Mouse (Mus musculus) hindbrain, postnatal 0 days (tissue): ENCODE results near the gene Pea15a. TPM values are rescaled to one million over a fixed set of nuclear protein-coding genes. Genes with fewer than 3 reads are reported as not detected.
A peak's percentile ranks its signal among the peaks of the same experiment; 100 is the strongest.

Source experiments
- ATAC-seq: fragments of 200-750 bp; cut with Nextera tagmentation; 2 replicates; pipeline ENCODE4 v1.8.0; 2017; ENCODE audit warnings: mild to moderate bottlenecking, moderate TSS enrichment, moderate library complexity
- DNase-seq: peaks from one replicate; pipeline ENCODE4 v3.0.0-alpha.2; 2015; ENCODE audit warnings: low spot score
- H3K27ac ChIP-seq: fragments of 300-500 bp; sonication (generic); 2 replicates; pipeline ENCODE4 v1.5.1; 2014; ENCODE audit warnings: mild to moderate bottlenecking
- H3K27me3 ChIP-seq: fragments of 300-500 bp; sonication (generic); 2 replicates; pipeline ENCODE4 v1.6.1; 2014; ENCODE audit warnings: low read length, mixed read lengths; ENCODE audit not compliant: insufficient read depth
- H3K36me3 ChIP-seq: fragments of 300-500 bp; sonication (generic); 2 replicates; pipeline ENCODE4 v1.6.1; 2014; ENCODE audit warnings: low read length, mixed read lengths; ENCODE audit not compliant: insufficient read depth
- H3K4me1 ChIP-seq: fragments of 300-500 bp; sonication (generic); 2 replicates; pipeline ENCODE4 v1.6.1; 2014; ENCODE audit warnings: antibody characterized with exemption, low read length, mixed read lengths; ENCODE audit not compliant: insufficient read depth
- H3K4me2 ChIP-seq: fragments of 300-500 bp; sonication (generic); 2 replicates; pipeline ENCODE4 v1.6.1; 2014; ENCODE audit warnings: low read depth, mild to moderate bottlenecking, low read length, moderate library complexity, mixed read lengths
- H3K4me3 ChIP-seq: fragments of 300-500 bp; sonication (generic); 2 replicates; pipeline ENCODE4 v1.5.1; 2014; ENCODE audit warnings: low read length
- H3K9ac ChIP-seq: fragments of 300-500 bp; sonication (generic); replicated peaks from 2 replicates; pipeline ENCODE4 v1.6.1; 2014; ENCODE audit warnings: mild to moderate bottlenecking, low read length, moderate library complexity, mixed read lengths
- H3K9me3 ChIP-seq: fragments of 300-500 bp; sonication (generic); 2 replicates; pipeline ENCODE4 v1.6.1; 2016; ENCODE audit warnings: low read length, mixed read lengths
- CTCF ChIP-seq: IDR thresholded peaks from 2 replicates; pipeline ENCODE4 v1.5.1; 2016; ENCODE audit warnings: antibody characterized with exemption, control low read depth, low read depth
- WGBS: fragments of 180-500 bp; shearing (Covaris S2); extraction: QIAGEN DNeasy Blood & Tissue Kit; methylation state at CpG from one replicate; pipeline ENCODE4 v1.1.7; 2014; 5-methylcytosine and 5-hydroxymethylcytosine counted together
- polyA plus RNA-seq: library from polyadenylated mRNA; unstranded; fragments of >200 nt; fragmentation: Nextera tagmentation; extraction: Ambion mirVana; gene quantifications from 2 replicates; pipeline ENCODE4 v1.2.1, GENCODE M21; 2015
- total RNA-seq: library from RNA; depleted of rRNA; stranded (reverse); fragments of >200 nt; gene quantifications from 2 replicates; pipeline ENCODE4 v1.2.3, GENCODE M21; 2014

Gene Pea15a
- total and polyA plus RNA-seq, 2 experiments from 2014 or later = 309 to 503 TPM

DNA sequence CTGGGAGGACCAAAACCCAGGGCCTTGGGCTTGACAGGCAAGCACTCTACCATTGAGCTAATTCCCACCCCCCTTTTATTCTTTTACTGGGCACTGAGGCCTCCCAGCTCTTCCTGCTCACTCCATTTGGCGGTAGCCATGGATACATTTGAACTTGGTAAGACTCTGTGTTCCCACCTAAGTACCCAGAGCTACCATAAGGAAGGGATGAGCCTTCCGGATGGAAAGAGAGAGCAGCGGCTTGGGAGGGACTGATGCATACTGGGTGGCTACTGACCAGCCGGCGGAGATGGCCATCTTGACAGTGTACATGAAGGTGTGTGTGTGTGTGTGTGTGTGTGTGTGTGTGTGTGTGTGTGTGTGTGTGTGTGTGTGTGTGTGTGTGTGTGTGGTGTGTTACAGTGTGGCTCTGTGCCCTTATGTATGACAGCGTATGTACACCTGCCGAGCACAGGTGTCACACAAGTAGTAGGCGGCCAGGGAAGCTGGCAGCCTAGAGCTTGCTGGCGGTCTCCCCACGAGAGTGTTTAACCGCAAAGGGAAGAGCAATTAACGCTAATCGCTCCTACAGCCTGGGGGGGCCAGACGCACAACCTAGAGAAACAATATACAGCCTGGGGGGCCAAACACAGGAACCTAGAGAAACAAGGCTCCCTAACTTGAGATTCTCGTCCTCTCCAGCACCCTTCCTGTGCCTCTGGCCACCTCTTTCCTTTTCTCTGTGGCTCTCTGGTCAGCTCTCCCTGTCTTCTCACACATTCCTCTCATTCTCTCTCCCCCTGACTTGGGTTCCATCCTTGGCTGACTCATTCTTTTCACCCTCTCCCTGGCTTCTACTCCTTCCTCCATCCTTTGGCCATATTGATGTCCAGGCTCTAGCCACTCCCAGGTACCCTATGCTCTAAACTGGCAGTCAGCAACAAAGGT lies 1.5 kb downstream of the Pea15a start:
- Histone ChIP-seq H3K27ac (peak overlapping the region; percentile 98), H3K4me1 (peaks cover 59% of the 10 kb centered on the region), H3K9me3 (no peaks in the 10 kb centered on the region), H3K36me3 (peaks cover 3% of the 10 kb centered on the region; the same call in 1 of the 2 replicates), H3K9ac (peak overlapping the region; percentile 95), H3K4me2 (peak overlapping the region; percentile 95), H3K4me3 (peak overlapping the region; percentile 77), H3K27me3 (no peaks in the 10 kb centered on the region)
- DNase-seq = peak; percentile 65
- WGBS = 11% methylated on average over 15 of the region's 15 CpGs
- peak; percentile 1; the same call in 1 of the 2 replicates for ATAC-seq
- TF ChIP-seq CTCF = no peak

DNA sequence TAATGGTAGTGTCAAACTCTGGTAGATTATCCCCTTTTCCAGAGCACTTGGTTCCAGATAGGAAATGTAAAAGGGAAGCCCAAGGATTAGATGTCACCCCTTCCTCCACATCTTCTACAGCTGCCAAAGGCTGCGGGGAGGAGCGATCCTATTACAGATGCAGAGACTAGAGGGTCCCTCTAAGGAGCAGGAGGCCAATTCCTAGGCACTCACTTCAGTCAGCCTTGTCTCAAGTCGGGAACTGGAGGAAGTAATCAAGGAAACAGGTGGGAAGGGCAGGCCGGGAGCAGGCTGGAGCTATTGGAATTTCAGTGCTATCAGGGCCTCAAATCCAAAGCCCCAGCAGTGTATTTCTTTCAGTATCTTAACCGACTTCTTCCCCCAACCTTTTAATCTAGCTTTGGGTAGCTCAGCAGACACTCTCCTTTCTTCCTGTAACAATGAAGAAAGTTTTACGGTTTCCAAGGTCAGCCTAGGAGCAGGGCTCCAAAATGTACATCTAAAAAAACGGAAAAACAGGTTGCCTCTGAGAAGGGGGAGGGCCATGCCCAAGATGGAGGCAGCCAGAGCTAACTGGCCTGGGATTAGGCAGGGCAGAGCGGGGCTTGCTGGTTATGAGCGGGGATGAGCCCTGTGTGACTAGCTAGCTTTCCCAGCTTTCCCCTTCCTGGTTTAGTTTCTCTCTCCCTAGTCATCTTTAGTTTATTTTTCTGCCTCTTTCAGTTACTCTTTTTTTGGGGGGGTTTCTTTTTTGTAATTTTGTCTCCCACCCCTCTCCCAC lies 2.4 kb downstream of the Pea15a start:
- Histone ChIP-seq H3K4me2 (peak overlapping the region; percentile 95), H3K9ac (peak overlapping the region; percentile 95), H3K9me3 (no peaks in the 10 kb centered on the region), H3K27ac (peak overlapping the region; percentile 98), H3K4me1 (peaks cover 62% of the 10 kb centered on the region), H3K36me3 (peaks cover 11% of the 10 kb centered on the region), H3K4me3 (peak overlapping the region; percentile 77), H3K27me3 (no peaks in the 10 kb centered on the region)
- DNase-seq = peak; percentile 29
- WGBS = 9% methylated on average over 9 of the region's 9 CpGs
- TF ChIP-seq CTCF = no peak
- ATAC-seq = no peak

DNA sequence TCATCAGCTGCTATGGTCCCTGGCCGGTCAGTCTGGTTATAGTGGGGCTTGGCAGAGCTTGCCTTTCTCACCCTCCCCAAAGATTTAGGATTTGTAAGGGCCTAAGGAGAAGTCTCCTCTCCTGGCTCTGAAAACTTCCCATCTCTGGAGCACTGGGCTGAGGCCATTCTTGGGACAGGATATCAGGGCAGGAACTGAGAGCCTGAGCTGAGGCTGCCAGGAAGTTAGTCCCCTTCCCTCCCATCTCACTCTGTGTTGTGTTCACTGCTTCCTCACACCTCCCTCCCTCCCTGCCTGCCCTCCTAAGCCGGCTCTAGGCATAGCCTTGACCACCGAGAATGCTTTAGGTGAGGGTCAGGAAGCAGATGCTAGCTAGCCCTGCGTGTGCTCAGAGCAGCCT lies 3.0 kb downstream of the Pea15a start:
- no peaks in the 10 kb centered on the region for H3K9me3 ChIP-seq
- H3K9ac ChIP-seq = peak overlapping the region; percentile 95
- H3K27me3 ChIP-seq = no peaks in the 10 kb centered on the region
- 11% methylated on average over 4 of the region's 4 CpGs for WGBS
- H3K27ac ChIP-seq = peak overlapping the region; percentile 98
- H3K36me3 ChIP-seq = peaks cover 11% of the 10 kb centered on the region
- DNase-seq (no peak), ATAC-seq (no peak)
- no peak for TF ChIP-seq CTCF
- H3K4me1 ChIP-seq = peaks cover 62% of the 10 kb centered on the region
- peak overlapping the region; percentile 95 for H3K4me2 ChIP-seq
- peak overlapping the region; percentile 77; the same call in 1 of the 2 replicates for H3K4me3 ChIP-seq

DNA sequence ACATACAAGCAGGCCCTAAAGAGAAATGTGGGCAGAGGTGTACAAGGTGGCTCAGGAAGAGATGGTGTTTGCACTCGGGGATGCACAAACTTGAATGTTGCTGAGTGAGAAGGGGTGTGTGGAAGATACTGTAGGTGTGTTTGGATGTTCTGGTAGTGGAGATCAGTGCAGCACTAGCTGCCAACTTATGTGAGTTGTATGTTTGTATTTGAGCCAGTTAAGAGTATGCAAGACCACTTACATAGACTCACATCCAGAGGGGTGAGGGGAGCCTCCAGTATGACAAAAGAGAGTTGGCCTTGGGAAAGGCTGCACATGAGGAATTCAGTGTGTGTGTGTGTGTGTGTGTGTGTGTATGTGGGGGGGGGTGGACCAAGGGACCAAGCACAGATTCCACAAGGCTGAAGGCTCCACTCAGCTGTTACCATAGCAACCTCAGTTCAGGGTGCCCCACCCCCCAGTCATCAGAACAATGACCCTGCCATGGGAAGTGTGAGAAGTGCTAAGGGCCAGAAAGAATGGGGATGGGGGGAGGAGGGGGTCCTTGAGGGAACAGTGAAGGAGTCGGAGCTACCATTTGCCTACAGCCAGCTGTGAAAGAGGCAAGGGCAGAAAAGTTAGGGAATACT lies 3.6 kb downstream of the Pea15a start:
- H3K4me1 ChIP-seq = peaks cover 62% of the 10 kb centered on the region
- WGBS = 7% methylated on average over 2 of the region's 2 CpGs
- ATAC-seq (peak; percentile 28), DNase-seq (peak; percentile 70)
- peak overlapping the region; percentile 98 for H3K27ac ChIP-seq
- H3K4me3 ChIP-seq = no peak overlapping the region
- H3K9me3 ChIP-seq = no peaks in the 10 kb centered on the region
- TF ChIP-seq CTCF = no peak
- no peaks in the 10 kb centered on the region for H3K27me3 ChIP-seq
- H3K9ac ChIP-seq = peak overlapping the region; percentile 95
- peak overlapping the region; percentile 95 for H3K4me2 ChIP-seq
- H3K36me3 ChIP-seq = peaks cover 15% of the 10 kb centered on the region

DNA sequence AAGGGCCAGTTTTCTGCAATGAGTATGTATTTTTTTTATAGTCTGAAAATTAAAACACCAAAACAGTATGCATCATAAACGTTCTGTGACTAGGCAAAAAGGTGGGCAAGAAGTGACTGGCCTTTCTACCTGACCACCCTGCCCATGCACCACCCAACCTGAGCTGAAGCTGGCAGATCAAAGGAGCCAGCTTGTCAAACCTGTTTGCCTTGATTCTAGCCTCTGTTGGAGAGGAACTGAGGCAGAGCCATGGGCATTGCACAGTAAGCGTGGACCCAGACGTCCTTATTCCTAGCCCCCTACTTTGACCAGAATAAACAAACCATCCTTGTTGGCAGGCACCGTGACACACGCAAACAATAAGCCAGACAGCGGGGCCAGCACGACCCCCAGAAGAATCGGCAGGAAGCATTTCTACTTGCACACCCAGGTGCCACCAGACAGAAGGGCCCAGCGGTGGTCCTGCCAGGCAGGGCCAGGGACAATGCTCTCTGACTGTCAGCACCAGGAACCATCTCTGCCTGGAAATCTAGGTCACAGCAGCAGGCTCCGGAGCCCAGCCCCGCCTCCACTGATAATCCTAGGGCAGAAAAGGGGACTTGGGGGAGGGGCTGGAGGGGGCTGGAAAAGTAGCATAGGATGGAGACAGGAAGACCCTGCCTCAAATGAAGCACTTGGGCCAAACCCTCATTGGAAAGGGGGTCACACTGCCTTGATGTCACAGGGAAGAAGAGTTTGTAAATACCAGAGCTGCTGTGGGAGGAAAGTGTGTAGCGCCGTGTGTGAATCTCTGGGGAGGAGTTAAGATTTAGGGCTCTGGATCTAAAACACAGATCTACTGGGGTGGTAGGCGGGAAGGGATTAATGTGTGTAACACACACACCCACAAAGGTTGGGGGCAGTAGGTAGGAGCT lies 4.4 kb downstream of the Pea15a start:
- Histone ChIP-seq H3K4me1 (peaks cover 58% of the 10 kb centered on the region), H3K27ac (peak overlapping the region; percentile 98), H3K4me2 (peak overlapping the region; percentile 95), H3K27me3 (no peaks in the 10 kb centered on the region), H3K4me3 (peak overlapping the region; percentile 15; the same call in 1 of the 2 replicates), H3K36me3 (peaks cover 23% of the 10 kb centered on the region), H3K9me3 (no peaks in the 10 kb centered on the region), H3K9ac (peak overlapping the region; percentile 40)
- ATAC-seq = no peak
- no peak for TF ChIP-seq CTCF
- 6% methylated on average over 14 of the region's 14 CpGs for WGBS
- peak; percentile 75 for DNase-seq
